Mouse (Mus musculus): ENCODE results near the gene Pcyt1a. TPM values are rescaled to one million over a fixed set of nuclear protein-coding genes. Genes with fewer than 3 reads are reported as not detected.

Gene Pcyt1a
- polyA plus RNA-seq, 1 experiment, result 46.8 TPM

GRCm38 (mm10) chr16:32519656-32520371, 89.1 kb downstream of the Pcyt1a start:
- H3K27ac ChIP-seq (replicated peaks; ENCODE audit: low read depth, low read length), result no peak overlapping the region
- no peak overlapping the region for H3K4me3 ChIP-seq (ENCODE audit: insufficient read depth, low read depth, low read length)
- no peaks in the 10 kb centered on the region; the same call in 1 of the 2 replicates for H3K4me1 ChIP-seq (ENCODE audit: control insufficient read depth, insufficient read depth, insufficient read length, low read length)

- no peak overlapping the region for H3K4me3 ChIP-seq (ENCODE audit: insufficient read depth, low read depth, low read length)
- H3K4me1 ChIP-seq (ENCODE audit: control insufficient read depth, insufficient read depth, insufficient read length, low read length), result no peaks in the 10 kb centered on the region; the same call in 1 of the 2 replicates
- H3K27ac ChIP-seq (replicated peaks; ENCODE audit: low read depth, low read length), result no peak overlapping the region
Measured at GRCm38 (mm10) chr16:32520372-32520748, 89.6 kb downstream of the Pcyt1a start.

GRCm38 (mm10) chr16:32522578-32523194, 92.0 kb downstream of the Pcyt1a start:
- H3K27ac ChIP-seq (replicated peaks; ENCODE audit: low read depth, low read length), result 0 out of 2 replicates have a peak overlapping the region, but pooled peaks have one; percentile 1
- H3K4me3 ChIP-seq (ENCODE audit: insufficient read depth, low read depth, low read length), result no peak overlapping the region
- no peaks in the 10 kb centered on the region; the same call in 1 of the 2 replicates for H3K4me1 ChIP-seq (ENCODE audit: control insufficient read depth, insufficient read depth, insufficient read length, low read length)

- H3K4me3 ChIP-seq (ENCODE audit: insufficient read depth, low read depth, low read length), result no peak overlapping the region
- H3K27ac ChIP-seq (replicated peaks; ENCODE audit: low read depth, low read length), result peak overlapping the region; percentile 65
Measured at GRCm38 (mm10) chr16:32523462-32524243, 92.9 kb downstream of the Pcyt1a start.

GRCm38 (mm10) chr16:32524244-32524615, 93.5 kb downstream of the Pcyt1a start:
- H3K27ac ChIP-seq (replicated peaks; ENCODE audit: low read depth, low read length), result peak overlapping the region; percentile 65
- no peak overlapping the region for H3K4me3 ChIP-seq (ENCODE audit: insufficient read depth, low read depth, low read length)
- no peaks in the 10 kb centered on the region; the same call in 1 of the 2 replicates for H3K4me1 ChIP-seq (ENCODE audit: control insufficient read depth, insufficient read depth, insufficient read length, low read length)

More at GRCm38 (mm10) chr16:32523462-32524243, 92.9 kb downstream of the Pcyt1a start:
- H3K4me1 ChIP-seq (ENCODE audit: control insufficient read depth, insufficient read depth, insufficient read length, low read length), result no peaks in the 10 kb centered on the region; the same call in 1 of the 2 replicates

Other genes starting within 250 kb of the Pcyt1a start
- gene Fbxo45, start 183.8 kb upstream of the Pcyt1a start, polyA plus RNA-seq (2012; ENCODE audit: insufficient read depth, insufficient read length, missing spikeins), result 6.5 and 7.8 TPM in 2 replicates
- 13.5 and 14.7 TPM in 2 replicates for gene Wdr53, start 183.7 kb upstream of the Pcyt1a start, polyA plus RNA-seq (2012; ENCODE audit: insufficient read depth, insufficient read length, missing spikeins)
- gene Smco1, start 159.5 kb upstream of the Pcyt1a start, polyA plus RNA-seq (2012; ENCODE audit: insufficient read depth, insufficient read length, missing spikeins), result 2.2 TPM in 1 of 2 replicates, not detected in the other
- 7.3 and 8.4 TPM in 2 replicates for gene Rnf168, start 153.5 kb upstream of the Pcyt1a start, polyA plus RNA-seq (2012; ENCODE audit: insufficient read depth, insufficient read length, missing spikeins)
- 7.3 and 10.7 TPM in 2 replicates for gene Ubxn7, start 98.7 kb upstream of the Pcyt1a start, polyA plus RNA-seq (2012; ENCODE audit: insufficient read depth, insufficient read length, missing spikeins)
- not detected in 2 replicates for gene Tm4sf19, start 30.4 kb upstream of the Pcyt1a start, polyA plus RNA-seq (2012; ENCODE audit: insufficient read depth, insufficient read length, missing spikeins)
- gene Tctex1d2, start 11.2 kb upstream of the Pcyt1a start, polyA plus RNA-seq (2012; ENCODE audit: insufficient read depth, insufficient read length, missing spikeins), result 8.8 and 12.4 TPM in 2 replicates
- not detected in 2 replicates for gene Slc51a, start 57.0 kb downstream of the Pcyt1a start, polyA plus RNA-seq (2012; ENCODE audit: insufficient read depth, insufficient read length, missing spikeins)
- not detected in 2 replicates for gene Zdhhc19, start 65.3 kb downstream of the Pcyt1a start, polyA plus RNA-seq (2012; ENCODE audit: insufficient read depth, insufficient read length, missing spikeins)
- gene Tfrc, start 178.0 kb downstream of the Pcyt1a start, polyA plus RNA-seq (2012; ENCODE audit: insufficient read depth, insufficient read length, missing spikeins), result 13.7 and 27.0 TPM in 2 replicates
- gene Tnk2, start 213.0 kb downstream of the Pcyt1a start, polyA plus RNA-seq (2012; ENCODE audit: insufficient read depth, insufficient read length, missing spikeins), result 18.7 and 24.1 TPM in 2 replicates

Measured in brown adipose tissue, adult 24 weeks (tissue).